Mouse (Mus musculus): ENCODE measurements at regions not wholly inside any gene's neighbourhood (a gene's known extent, or its start where the extent isn't known, plus 50 kb on each side); places are given as distances from the start of the nearest gene placed in this dataset.

GRCm38 (mm10) chr19:33010886-33011446, 253.7 kb downstream of the Pten start:
- TF ChIP-seq CTCF (IDR thresholded peaks at IDR 0.05) (no peak), POLR2A (IDR thresholded peaks at IDR 0.05; ENCODE audit: insufficient read depth, low read depth, low read length) (no peak)
